Mouse (Mus musculus) neural tube, embryonic 11.5 days (tissue): ENCODE data around the gene Rhox7b. TPM values are rescaled to one million over a fixed set of nuclear protein-coding genes. Genes with fewer than 3 reads are reported as not detected.
"Not testable (repeated sequence)": the region's sequence is repeated elsewhere in the genome, so short reads cannot be mapped to it uniquely, and the experiment has no call there.

Experiments used
- ATAC-seq: fragments of 200-750 bp; cut with Nextera tagmentation; 2 replicates; pipeline ENCODE4 v1.8.0; 2017; ENCODE audit warnings: moderate number of reproducible peaks, mild to moderate bottlenecking, moderate TSS enrichment, moderate library complexity; ENCODE audit not compliant: insufficient read depth, low FRiP score, low TSS enrichment
- DNase-seq: peaks from one replicate; pipeline ENCODE4 v3.0.0-alpha.2; 2015; ENCODE audit warnings: low spot score
- H3K27ac ChIP-seq: fragments of 300-500 bp; sonication (generic); 2 replicates; pipeline ENCODE4 v1.5.1; 2014; ENCODE audit warnings: low read depth, mild to moderate bottlenecking, low read length
- H3K27me3 ChIP-seq: fragments of 300-500 bp; sonication (generic); 2 replicates; pipeline ENCODE4 v1.6.1; 2014; ENCODE audit warnings: mild to moderate bottlenecking, low read length, mixed read lengths; ENCODE audit not compliant: control insufficient read depth, insufficient read depth
- H3K36me3 ChIP-seq: fragments of 300-500 bp; sonication (generic); 2 replicates; pipeline ENCODE4 v1.6.1; 2014; ENCODE audit warnings: mild to moderate bottlenecking, low read length, moderate library complexity, mixed read lengths; ENCODE audit not compliant: control insufficient read depth, insufficient read depth
- H3K4me1 ChIP-seq: fragments of 300-500 bp; sonication (generic); 2 replicates; pipeline ENCODE4 v1.6.1; 2014; ENCODE audit warnings: low read length, mixed read lengths; ENCODE audit not compliant: control insufficient read depth, insufficient read depth
- H3K4me2 ChIP-seq: fragments of 300-500 bp; sonication (generic); 2 replicates; pipeline ENCODE4 v1.6.1; 2014; ENCODE audit warnings: low read depth, mild to moderate bottlenecking, moderate library complexity
- H3K4me3 ChIP-seq: fragments of 300-500 bp; sonication (generic); 2 replicates; pipeline ENCODE4 v1.5.1; 2014; ENCODE audit warnings: low read depth, low read length
- H3K9ac ChIP-seq: fragments of 300-500 bp; sonication (generic); 2 replicates; pipeline ENCODE4 v1.6.1; 2014; ENCODE audit warnings: mild to moderate bottlenecking, low read length
- H3K9me3 ChIP-seq: fragments of 300-500 bp; sonication (generic); 2 replicates; pipeline ENCODE4 v1.6.1; 2016; ENCODE audit warnings: low read length; ENCODE audit not compliant: control insufficient read depth
- WGBS: fragments of 180-500 bp; shearing (Covaris S2); extraction: QIAGEN DNeasy Blood & Tissue Kit; methylation state at CpG from one replicate; pipeline ENCODE4 v1.1.7; 2014; 5-methylcytosine and 5-hydroxymethylcytosine counted together
- polyA plus RNA-seq: library from polyadenylated mRNA; unstranded; fragments of >200 nt; fragmentation: Nextera tagmentation; extraction: Ambion mirVana; gene quantifications from 2 replicates; pipeline ENCODE4 v1.2.1, GENCODE M21; 2014

The Rhox7b gene
- not detected in 2 replicates for polyA plus RNA-seq

DNA sequence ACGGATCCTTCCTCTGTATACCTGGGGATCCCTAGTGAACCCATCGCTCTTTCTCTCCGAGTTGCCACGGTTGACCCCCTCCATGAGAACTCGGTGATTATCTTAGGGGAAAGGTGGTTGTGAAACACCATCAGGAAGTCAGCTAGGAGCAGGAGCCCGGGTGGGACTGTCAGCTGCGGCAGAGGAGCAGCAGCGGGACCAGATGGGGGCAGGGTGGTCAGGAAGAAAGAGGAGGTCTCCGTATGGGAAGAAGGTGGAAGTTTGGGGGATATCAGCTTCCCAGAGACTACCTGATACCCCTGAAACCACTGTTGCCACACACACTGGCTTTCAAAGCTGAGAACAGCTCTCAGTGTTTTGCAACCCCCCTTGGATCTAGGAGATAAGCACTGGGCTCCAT is at the start of gene Rhox7b:
Gene Rhox7b, minus strand, starts transcription at position 101 of the 400 bp plus-strand sequence.
- not testable (repeated sequence) for H3K4me2 ChIP-seq, ATAC-seq, H3K9ac ChIP-seq, H3K27ac ChIP-seq, H3K9me3 ChIP-seq, H3K4me1 ChIP-seq, DNase-seq, H3K4me3 ChIP-seq, H3K27me3 ChIP-seq, H3K36me3 ChIP-seq
- 90% methylated on average over 9 of the region's 9 CpGs for WGBS

DNA sequence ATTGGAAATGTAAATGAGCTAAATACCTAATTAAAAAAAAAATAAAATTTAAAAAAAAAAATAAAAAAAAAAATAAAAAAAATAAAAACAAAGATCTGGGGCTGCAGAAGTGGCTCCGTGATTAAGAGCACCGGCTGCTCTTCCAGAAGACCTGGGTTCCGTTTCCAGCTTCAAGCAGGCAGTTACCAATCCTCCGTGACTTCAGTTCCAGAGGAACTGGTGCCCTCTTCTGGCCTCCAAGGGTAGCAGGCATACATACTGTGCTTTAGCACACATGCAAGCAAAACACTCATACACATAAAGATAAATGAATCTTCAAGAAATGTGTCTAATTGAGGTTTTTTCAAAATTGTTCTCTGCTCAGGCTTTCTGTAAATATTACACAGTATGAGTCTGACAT is 19.3 kb upstream of the Rhox7b start:
- Histone ChIP-seq H3K4me1 (no peaks in the 10 kb centered on the region), H3K36me3 (no peaks in the 10 kb centered on the region), H3K4me3 (no peak overlapping the region), H3K9ac (no peak overlapping the region), H3K27ac (no peak overlapping the region), H3K4me2 (no peak overlapping the region), H3K27me3 (no peaks in the 10 kb centered on the region), H3K9me3 (no peaks in the 10 kb centered on the region)
- no peak for DNase-seq
- ATAC-seq = no peak
- WGBS = 67% methylated on average over 4 of the region's 4 CpGs

DNA sequence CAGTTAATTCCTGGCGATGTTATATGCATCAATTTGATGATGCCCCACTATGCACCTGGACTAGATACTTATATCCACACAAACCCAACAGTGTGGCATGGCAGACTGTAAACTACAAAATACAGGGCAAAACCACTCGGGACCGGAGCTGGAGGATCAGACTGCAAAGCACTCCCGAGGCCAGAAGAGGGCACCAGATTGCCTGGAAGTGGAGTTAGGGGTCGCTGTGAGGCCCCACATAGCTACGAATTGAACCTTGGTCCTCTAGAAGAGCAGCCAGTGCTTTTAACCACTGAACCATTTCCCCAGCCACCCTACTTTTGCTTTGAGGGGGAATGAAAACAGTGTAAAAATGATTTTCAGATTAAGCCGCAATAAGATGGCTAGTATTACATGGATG is 11.5 kb upstream of the Rhox7b start:
- Histone ChIP-seq H3K9ac (no peak overlapping the region), H3K4me2 (no peak overlapping the region), H3K36me3 (no peaks in the 10 kb centered on the region), H3K9me3 (no peaks in the 10 kb centered on the region), H3K4me3 (no peak overlapping the region), H3K27ac (no peak overlapping the region), H3K4me1 (no peaks in the 10 kb centered on the region), H3K27me3 (no peaks in the 10 kb centered on the region)
- DNase-seq (peak; percentile 10), ATAC-seq (no peak)
- 56% methylated on average over 7 of the region's 7 CpGs for WGBS

- H3K9me3 ChIP-seq = no peaks in the 10 kb centered on the region
- WGBS = 79% methylated on average over 5 of the region's 5 CpGs
- DNase-seq (no peak), ATAC-seq (no peak)
- no peak overlapping the region for H3K4me2 ChIP-seq
- no peak overlapping the region for H3K4me3 ChIP-seq
- no peaks in the 10 kb centered on the region for H3K36me3 ChIP-seq
- H3K9ac ChIP-seq = no peak overlapping the region
- no peaks in the 10 kb centered on the region for H3K4me1 ChIP-seq
- H3K27me3 ChIP-seq = no peaks in the 10 kb centered on the region
- H3K27ac ChIP-seq = no peak overlapping the region
Measured at GRCm38 (mm10) chrX:37903727-37904126, 6.7 kb upstream of the Rhox7b start.

GRCm38 (mm10) chrX:37901670-37902069 is 4.6 kb upstream of the Rhox7b start, which contains the start of gene Rhox9:
Gene Rhox9, minus strand, starts transcription at chrX:37901770.
- H3K4me3 ChIP-seq, H3K27me3 ChIP-seq, H3K36me3 ChIP-seq, ATAC-seq, H3K27ac ChIP-seq, H3K4me2 ChIP-seq, H3K9me3 ChIP-seq, H3K4me1 ChIP-seq, H3K9ac ChIP-seq, DNase-seq: not testable (repeated sequence)
- 86% methylated on average over 7 of the region's 18 CpGs for WGBS

- Histone ChIP-seq H3K4me1 (no peaks in the 10 kb centered on the region), H3K9ac (no peak within 1 kb of the TSS), H3K9me3 (no peaks in the 10 kb centered on the region), H3K36me3 (no peaks in the 10 kb centered on the region), H3K27ac (no peak within 1 kb of the TSS), H3K4me2 (no peak within 1 kb of the TSS), H3K27me3 (no peaks in the 10 kb centered on the region), H3K4me3 (no peak within 1 kb of the TSS)
- WGBS = 78% methylated on average over 4 of the region's 4 CpGs
- DNase-seq (no peak), ATAC-seq (no peak)
Measured at GRCm38 (mm10) chrX:37878844-37879243, 18.2 kb downstream of the Rhox7b start, which contains the start of gene Rhox8. Gene Rhox8, minus strand, starts transcription at chrX:37878944.

GRCm38 (mm10) chrX:37871641-37872040 is 25.4 kb downstream of the Rhox7b start:
- Histone ChIP-seq H3K4me3 (no peak overlapping the region), H3K4me2 (no peak overlapping the region), H3K9ac (no peak overlapping the region), H3K9me3 (no peaks in the 10 kb centered on the region), H3K27me3 (no peaks in the 10 kb centered on the region), H3K4me1 (no peaks in the 10 kb centered on the region), H3K36me3 (no peaks in the 10 kb centered on the region), H3K27ac (no peak overlapping the region)
- 85% methylated on average over 2 of the region's 2 CpGs for WGBS
- DNase-seq = no peak
- ATAC-seq = no peak

Other genes with a start within 250 kb of the Rhox7b start
- not detected in 2 replicates for gene Rhox4g, start 245.9 kb downstream of the Rhox7b start, polyA plus RNA-seq
- gene Rhox3h, start 228.5 kb downstream of the Rhox7b start, polyA plus RNA-seq = not detected in 2 replicates
- gene Rhox2h, start 224.0 kb downstream of the Rhox7b start, polyA plus RNA-seq = not detected in 2 replicates
- gene Rhox5, start 92.4 kb downstream of the Rhox7b start, polyA plus RNA-seq = 0.42 and 0.76 TPM in 2 replicates
- gene Rhox6, start 70.3 kb downstream of the Rhox7b start, polyA plus RNA-seq = not detected in 2 replicates
- not detected in 2 replicates for gene Rhox7a, start 65.5 kb downstream of the Rhox7b start, polyA plus RNA-seq
- not detected in 2 replicates for gene Rhox8, start 18.3 kb downstream of the Rhox7b start, polyA plus RNA-seq
- not detected in 2 replicates for gene Rhox9, start 4.5 kb upstream of the Rhox7b start, polyA plus RNA-seq
- gene Btg1-ps1, start 121.6 kb upstream of the Rhox7b start, polyA plus RNA-seq = not detected in 2 replicates
- gene Btg1-ps2, start 145.9 kb upstream of the Rhox7b start, polyA plus RNA-seq = not detected in 2 replicates
- not detected in 2 replicates for gene Rhox10, start 169.2 kb upstream of the Rhox7b start, polyA plus RNA-seq
- gene Rhox11, start 187.9 kb upstream of the Rhox7b start, polyA plus RNA-seq = not detected in 2 replicates
- not detected in 2 replicates for gene Rhox12, start 213.7 kb upstream of the Rhox7b start, polyA plus RNA-seq
- not detected in 2 replicates for gene Rhox13, start 224.0 kb upstream of the Rhox7b start, polyA plus RNA-seq